Mouse (Mus musculus) E14TG2a.4 (cell line): ENCODE results near the gene Unc50.

Source experiments
- H3K27me3 ChIP-seq: 2 replicates; pipeline ENCODE4 v1.6.1; 2014; ENCODE audit warnings: low read length, control low read depth; ENCODE audit not compliant: insufficient read depth
- H3K36me3 ChIP-seq: 2 replicates; pipeline ENCODE4 v1.6.1; 2014; ENCODE audit warnings: low read length, control low read depth; ENCODE audit not compliant: insufficient read depth
- H3K4me1 ChIP-seq: replicated peaks from 2 replicates; pipeline ENCODE4 v1.6.1; 2014; ENCODE audit warnings: low read depth, low read length, control low read depth
- H3K4me3 ChIP-seq: replicated peaks from 2 replicates; pipeline ENCODE4 v1.5.1; 2014; ENCODE audit warnings: mild to moderate bottlenecking, low read length
- H3K9me3 ChIP-seq: 2 replicates; pipeline ENCODE4 v1.6.1; 2014; ENCODE audit warnings: low read length, control low read depth
- CTCF ChIP-seq: conservative IDR thresholded peaks from 2 replicates; pipeline ENCODE4 v1.5.1; 2014; ENCODE audit warnings: low read length
- NANOG ChIP-seq: IDR thresholded peaks from 2 replicates; pipeline ENCODE4 v1.6.1; 2014; ENCODE audit warnings: borderline replicate concordance, low read length, mixed read lengths
- POU5F1 ChIP-seq: IDR thresholded peaks from 2 replicates; pipeline ENCODE4 v1.6.1; 2014; ENCODE audit warnings: low read length, borderline replicate concordance

Gene Unc50

GRCm38 (mm10) chr1:37428911-37429310 is 1.0 kb upstream of the Unc50 start:
- Histone ChIP-seq H3K9me3 (peaks cover 7% of the 10 kb centered on the region), H3K27me3 (no peaks in the 10 kb centered on the region), H3K36me3 (peaks cover 66% of the 10 kb centered on the region), H3K4me1 (peaks cover 27% of the 10 kb centered on the region), H3K4me3 (peak overlapping the region; percentile 96)
- TF ChIP-seq NANOG (no peak), CTCF (no peak), POU5F1 (no peak)

- H3K4me1 ChIP-seq = peaks cover 27% of the 10 kb centered on the region
- TF ChIP-seq POU5F1 (no peak), CTCF (no peak), NANOG (no peak)
- H3K9me3 ChIP-seq = no peaks in the 10 kb centered on the region
- no peaks in the 10 kb centered on the region for H3K27me3 ChIP-seq
- peak overlapping the region; percentile 96 for H3K4me3 ChIP-seq
- H3K36me3 ChIP-seq = peaks cover 61% of the 10 kb centered on the region
Observed at GRCm38 (mm10) chr1:37430297-37430840, 430 bp downstream of the Unc50 start.

- Histone ChIP-seq H3K36me3 (peaks cover 93% of the 10 kb centered on the region), H3K27me3 (no peaks in the 10 kb centered on the region), H3K4me3 (no peak overlapping the region), H3K9me3 (no peaks in the 10 kb centered on the region), H3K4me1 (peaks cover 6% of the 10 kb centered on the region)
- TF ChIP-seq NANOG = no peak
- no peak for TF ChIP-seq CTCF
- TF ChIP-seq POU5F1 = no peak
Observed at GRCm38 (mm10) chr1:37436419-37436818, 6.5 kb downstream of the Unc50 start.

GRCm38 (mm10) chr1:37442848-37443835 is 13.2 kb downstream of the Unc50 start:
- Histone ChIP-seq H3K9me3 (no peaks in the 10 kb centered on the region), H3K36me3 (peaks cover 54% of the 10 kb centered on the region), H3K27me3 (no peaks in the 10 kb centered on the region), H3K4me3 (no peak overlapping the region), H3K4me1 (peaks cover 2% of the 10 kb centered on the region; the same call in 1 of the 2 replicates)
- TF ChIP-seq POU5F1 = no peak
- no peak for TF ChIP-seq CTCF
- TF ChIP-seq NANOG = no peak

DNA sequence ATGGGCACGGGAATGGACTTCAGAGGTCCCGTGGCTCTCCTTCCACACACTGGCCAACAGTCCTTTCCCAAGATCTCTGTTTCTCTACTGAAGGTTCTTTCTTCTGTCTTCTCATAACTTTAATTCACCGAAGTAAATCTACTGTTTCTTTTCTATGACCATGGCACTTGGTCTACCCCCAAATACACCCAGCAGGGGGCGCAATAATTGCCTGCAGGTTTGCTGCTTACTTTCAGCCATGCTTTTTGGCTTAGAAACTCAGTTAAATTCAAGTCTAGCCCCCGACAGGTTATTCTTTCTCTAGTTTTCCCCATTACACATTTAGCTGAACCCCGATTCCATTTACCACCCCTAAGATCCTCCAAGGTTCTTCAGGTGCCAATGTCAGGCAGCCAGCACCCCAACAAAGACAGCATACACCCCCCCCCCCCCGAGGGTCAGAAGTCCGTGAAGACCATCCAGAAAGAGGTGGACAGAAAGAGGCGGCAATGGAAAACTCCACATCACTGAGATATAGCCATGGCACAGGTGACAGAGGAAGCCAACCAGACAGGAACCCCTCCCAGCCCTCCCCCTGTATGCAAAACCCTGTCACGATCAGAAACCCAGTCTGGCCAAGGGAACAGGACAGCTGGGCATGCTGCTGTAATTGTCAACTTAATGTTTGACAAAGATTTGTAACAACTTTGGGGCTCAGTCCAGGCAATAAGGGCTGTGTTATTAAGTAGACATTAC is 18.6 kb downstream of the Unc50 start:
- Histone ChIP-seq H3K9me3 (no peaks in the 10 kb centered on the region), H3K4me3 (no peak overlapping the region), H3K4me1 (no peaks in the 10 kb centered on the region), H3K36me3 (peaks cover 23% of the 10 kb centered on the region), H3K27me3 (no peaks in the 10 kb centered on the region)
- TF ChIP-seq CTCF (peak; percentile 85), NANOG (no peak), POU5F1 (no peak)

DNA sequence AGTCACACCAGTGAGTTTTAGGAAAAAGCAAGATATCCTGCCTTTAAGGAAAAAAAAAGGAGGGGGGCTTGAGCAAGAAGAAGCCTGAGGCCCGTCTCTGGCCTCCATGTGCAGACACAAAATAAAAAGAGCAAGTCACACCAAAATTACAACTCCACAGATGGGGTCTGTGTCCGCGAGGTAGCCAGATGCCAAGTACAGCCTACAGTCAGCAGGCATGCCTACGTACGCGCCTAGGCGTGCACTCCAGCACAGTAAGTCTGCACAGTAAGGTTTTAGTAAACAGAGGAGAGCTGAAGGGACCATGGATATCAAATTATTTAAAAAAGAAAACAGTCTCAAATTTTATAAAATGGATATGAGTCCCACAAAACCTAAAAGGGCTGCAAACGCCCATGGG is 21.3 kb downstream of the Unc50 start:
- no peaks in the 10 kb centered on the region for H3K9me3 ChIP-seq
- no peaks in the 10 kb centered on the region for H3K4me1 ChIP-seq
- no peaks in the 10 kb centered on the region for H3K27me3 ChIP-seq
- no peak overlapping the region for H3K4me3 ChIP-seq
- peaks cover 15% of the 10 kb centered on the region for H3K36me3 ChIP-seq
- TF ChIP-seq POU5F1 (no peak), NANOG (no peak), CTCF (no peak)

- no peaks in the 10 kb centered on the region for H3K4me1 ChIP-seq
- H3K4me3 ChIP-seq = no peak overlapping the region
- H3K36me3 ChIP-seq = 0 out of 2 replicates have a peak, but pooled peaks cover 2% of the 10 kb centered on the region
- no peaks in the 10 kb centered on the region for H3K27me3 ChIP-seq
- no peak for TF ChIP-seq NANOG
- no peak for TF ChIP-seq POU5F1
- no peak for TF ChIP-seq CTCF
- no peaks in the 10 kb centered on the region for H3K9me3 ChIP-seq
Observed at GRCm38 (mm10) chr1:37457546-37457945, 27.6 kb downstream of the Unc50 start.

GRCm38 (mm10) chr1:37464878-37465452 is 35.0 kb downstream of the Unc50 start:
- Histone ChIP-seq H3K4me1 (no peaks in the 10 kb centered on the region), H3K9me3 (no peaks in the 10 kb centered on the region), H3K36me3 (no peaks in the 10 kb centered on the region), H3K4me3 (no peak overlapping the region), H3K27me3 (no peaks in the 10 kb centered on the region)
- no peak for TF ChIP-seq CTCF
- no peak for TF ChIP-seq POU5F1
- TF ChIP-seq NANOG = no peak
